Mouse (Mus musculus): ENCODE data around the gene Lsamp.

Lsamp gene

GRCm38 (mm10) chr16:40971382-40971781 is 987.2 kb downstream of the Lsamp start:
- DNase-seq: no peak

GRCm38 (mm10) chr16:40974084-40974483 is 989.9 kb downstream of the Lsamp start:
- no peak for DNase-seq

- no peak for DNase-seq
Measured at GRCm38 (mm10) chr16:40983026-40983425, 998.9 kb downstream of the Lsamp start.

GRCm38 (mm10) chr16:41007569-41007968 is 1023.4 kb downstream of the Lsamp start:
- DNase-seq: no peak

- DNase-seq: no peak
Measured at GRCm38 (mm10) chr16:41034746-41035145, 1050.6 kb downstream of the Lsamp start.

GRCm38 (mm10) chr16:41041686-41042085 is 1057.5 kb downstream of the Lsamp start:
- DNase-seq: no peak

- DNase-seq: no peak
Measured at GRCm38 (mm10) chr16:41063270-41063857, 1079.2 kb downstream of the Lsamp start.

GRCm38 (mm10) chr16:41073470-41073869 is 1089.3 kb downstream of the Lsamp start:
- no peak for DNase-seq

- DNase-seq: no peak
Measured at GRCm38 (mm10) chr16:41088648-41089047, 1104.5 kb downstream of the Lsamp start.

- no peak for DNase-seq
Measured at GRCm38 (mm10) chr16:41090092-41090491, 1105.9 kb downstream of the Lsamp start.

GRCm38 (mm10) chr16:41091259-41091658 is 1107.1 kb downstream of the Lsamp start:
- DNase-seq: no peak

- no peak for DNase-seq
Measured at GRCm38 (mm10) chr16:41102805-41103204, 1118.6 kb downstream of the Lsamp start.

GRCm38 (mm10) chr16:41124361-41124760 is 1140.2 kb downstream of the Lsamp start:
- no peak for DNase-seq

GRCm38 (mm10) chr16:41125051-41125450 is 1140.9 kb downstream of the Lsamp start:
- DNase-seq: no peak

- no peak for DNase-seq
Measured at GRCm38 (mm10) chr16:41131053-41131452, 1146.9 kb downstream of the Lsamp start.

- DNase-seq: no peak
Measured at GRCm38 (mm10) chr16:41172839-41173238, 1188.7 kb downstream of the Lsamp start.

- no peak for DNase-seq
Measured at GRCm38 (mm10) chr16:41179557-41179956, 1195.4 kb downstream of the Lsamp start.

GRCm38 (mm10) chr16:41180867-41181266 is 1196.7 kb downstream of the Lsamp start:
- DNase-seq: no peak

GRCm38 (mm10) chr16:41210055-41210454 is 1225.9 kb downstream of the Lsamp start:
- no peak for DNase-seq

- DNase-seq: no peak
Measured at GRCm38 (mm10) chr16:41235829-41236228, 1251.7 kb downstream of the Lsamp start.

GRCm38 (mm10) chr16:41242841-41243240 is 1258.7 kb downstream of the Lsamp start:
- peak; percentile 7 to 42 for DNase-seq

- peak in 1 of 2 experiments; percentile 6 for DNase-seq
Measured at GRCm38 (mm10) chr16:41244711-41245110, 1260.5 kb downstream of the Lsamp start.

- peak in 1 of 2 experiments; percentile 29 for DNase-seq
Measured at GRCm38 (mm10) chr16:41258145-41259035, 1274.2 kb downstream of the Lsamp start.

GRCm38 (mm10) chr16:41275999-41276671 is 1292.0 kb downstream of the Lsamp start:
- no peak for DNase-seq

Measured in lung, postnatal 4 days (tissue).